15 mouse cellular contexts compared by ENCODE assay signal in the genomic region with DNA sequence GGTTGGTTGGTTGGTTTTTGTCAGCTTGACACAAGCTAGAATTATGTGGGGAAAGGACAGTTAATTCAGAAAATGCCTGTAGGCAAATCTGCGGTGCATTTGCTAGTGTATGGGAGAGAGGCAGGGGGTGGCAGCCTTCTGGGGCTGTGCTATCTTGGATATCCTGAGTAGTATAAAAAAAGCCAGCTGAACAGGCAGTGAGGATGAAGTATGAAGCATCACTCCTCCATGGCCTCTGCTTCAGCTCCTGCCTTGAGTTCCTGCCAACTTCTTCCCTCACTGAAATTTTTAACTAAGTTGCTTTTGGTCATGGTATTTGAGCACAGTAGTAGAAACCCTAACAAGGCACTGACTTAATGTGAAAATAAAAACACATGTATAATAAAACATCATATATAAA.
"Had no signal": no experiment of that assay in that cellular context is flagged by ENCODE, and none has a peak within 500 bp of the region (broad histone marks: within the 10 kb centered on the region; RNA-seq: fewer than 3 reads in every experiment).

No protein-coding gene starts in this region.

- H3K4me1 ChIP-seq: limb, embryonic 12.5 days; liver, embryonic 13.5 days; lung, embryonic 15.5 days; midbrain, embryonic 15.5 days; neural tube, embryonic 13.5 days had no signal

- H3K9ac ChIP-seq: limb, embryonic 12.5 days; liver, embryonic 13.5 days; liver, postnatal 0 days; lung, embryonic 15.5 days; midbrain, embryonic 15.5 days; neural tube, embryonic 13.5 days had no signal

- H3K27ac ChIP-seq: kidney, postnatal 0 days; left cerebral cortex, adult 2 months; limb, embryonic 12.5 days; liver, embryonic 13.5 days; lung, embryonic 15.5 days; midbrain, embryonic 15.5 days; neural tube, embryonic 13.5 days; stomach, postnatal 0 days had no signal

- H3K4me2 ChIP-seq: limb, embryonic 12.5 days; liver, embryonic 13.5 days; lung, embryonic 15.5 days; midbrain, embryonic 15.5 days; neural tube, embryonic 13.5 days had no signal

- DNase-seq: kidney, adult 11 months; kidney, adult 9 months; kidney, postnatal 36 days; liver; liver, embryonic 13.5 days; liver, postnatal 0 days; thymus, adult 18-20 months; thymus, postnatal 14 days had no signal

- H3K9me3 ChIP-seq: liver, embryonic 13.5 days; lung, embryonic 15.5 days; midbrain, embryonic 15.5 days had no signal

- H3K4me3 ChIP-seq: left cerebral cortex, adult 2 months; limb, embryonic 12.5 days; liver, embryonic 13.5 days; lung, embryonic 15.5 days; midbrain, embryonic 15.5 days; neural tube, embryonic 13.5 days had no signal

- ATAC-seq: liver, postnatal 0 days; midbrain, embryonic 15.5 days had no signal

- H3K27me3 ChIP-seq: limb, embryonic 12.5 days; liver, embryonic 13.5 days; lung, embryonic 15.5 days; midbrain, embryonic 15.5 days; neural tube, embryonic 13.5 days had no signal
